Mouse (Mus musculus) stomach, postnatal 0 days (tissue): ENCODE measurements around the gene Tbc1d21. TPM values are rescaled to one million over a fixed set of nuclear protein-coding genes. Genes with fewer than 3 reads are reported as not detected.

ENCODE experiments used
- ATAC-seq: fragments of 200-750 bp; cut with Nextera tagmentation; 2 replicates; pipeline ENCODE4 v1.8.0; 2017; ENCODE audit not compliant: low FRiP score, low TSS enrichment
- DNase-seq: peaks from one replicate; pipeline ENCODE4 v3.0.0-alpha.2; 2016; ENCODE audit warnings: low spot score
- H3K27ac ChIP-seq: fragments of 300-500 bp; sonication (generic); replicated peaks from 2 replicates; pipeline ENCODE4 v1.5.1; 2014; ENCODE audit warnings: mild to moderate bottlenecking, control low read depth
- H3K27me3 ChIP-seq: fragments of 300-500 bp; sonication (generic); 2 replicates; pipeline ENCODE4 v1.6.1; 2014; ENCODE audit warnings: low read length; ENCODE audit not compliant: control insufficient read depth, insufficient read depth
- H3K36me3 ChIP-seq: fragments of 300-500 bp; sonication (generic); 2 replicates; pipeline ENCODE4 v1.6.1; 2014; ENCODE audit warnings: low read length, mixed read lengths; ENCODE audit not compliant: control insufficient read depth, insufficient read depth
- H3K4me1 ChIP-seq: fragments of 300-500 bp; sonication (generic); replicated peaks from 2 replicates; pipeline ENCODE4 v1.6.1; 2014; ENCODE audit warnings: antibody characterized with exemption; ENCODE audit not compliant: control insufficient read depth, insufficient read depth
- H3K4me2 ChIP-seq: fragments of 300-500 bp; sonication (generic); replicated peaks from 2 replicates; pipeline ENCODE4 v1.6.1; 2014; ENCODE audit warnings: low read depth, mild to moderate bottlenecking, control low read depth, moderate library complexity
- H3K4me3 ChIP-seq: fragments of 300-500 bp; sonication (generic); 2 replicates; pipeline ENCODE4 v1.5.1; 2014; ENCODE audit warnings: low read depth, low read length, control low read depth
- H3K9ac ChIP-seq: fragments of 300-500 bp; sonication (generic); 2 replicates; pipeline ENCODE4 v1.6.1; 2014; ENCODE audit warnings: mild to moderate bottlenecking, low read length, control low read depth, mixed read lengths
- H3K9me3 ChIP-seq: fragments of 300-500 bp; sonication (generic); 2 replicates; pipeline ENCODE4 v1.6.1; 2016; ENCODE audit warnings: low read length; ENCODE audit not compliant: control insufficient read depth
- CTCF ChIP-seq: IDR thresholded peaks from 2 replicates; pipeline ENCODE4 v1.5.1; 2016; ENCODE audit warnings: antibody characterized with exemption, low read depth, mild to moderate bottlenecking, moderate library complexity
- EP300 ChIP-seq: optimal IDR thresholded peaks from 2 replicates; pipeline ENCODE3; 2016; ENCODE audit warnings: antibody characterized with exemption
- WGBS: fragments of 180-500 bp; shearing (Covaris S2); extraction: QIAGEN DNeasy Blood & Tissue Kit; methylation state at CpG from one replicate; pipeline ENCODE4 v1.1.7; 2014; 5-methylcytosine and 5-hydroxymethylcytosine counted together
- polyA plus RNA-seq: library from polyadenylated mRNA; unstranded; fragments of >200 nt; fragmentation: Nextera tagmentation; extraction: Ambion mirVana; gene quantifications from 2 replicates; pipeline ENCODE4 v1.2.1, GENCODE M21; 2015

Gene Tbc1d21
- polyA plus RNA-seq, 1 experiment from 2014 or later: not detected

GRCm38 (mm10) chr9:58312196-58312943 is 57.9 kb downstream of the Tbc1d21 start:
- 1% methylated on average over 70 of the region's 72 CpGs for WGBS
- DNase-seq: peak; percentile 59
- no peak for TF ChIP-seq CTCF
- no peak for TF ChIP-seq EP300
- H3K4me3 ChIP-seq: peak overlapping the region; percentile 51
- H3K4me2 ChIP-seq: peak overlapping the region; percentile 64
- H3K27me3 ChIP-seq: peaks cover 3% of the 10 kb centered on the region; the same call in 1 of the 2 replicates
- no peaks in the 10 kb centered on the region for H3K9me3 ChIP-seq
- H3K9ac ChIP-seq: peak overlapping the region; percentile 70
- H3K27ac ChIP-seq: peak overlapping the region; percentile 88
- H3K4me1 ChIP-seq: no peaks in the 10 kb centered on the region; the same call in none of the 2 replicates
- no peaks in the 10 kb centered on the region for H3K36me3 ChIP-seq
- ATAC-seq: peak; percentile 27

- peaks cover 3% of the 10 kb centered on the region for H3K4me1 ChIP-seq
- 62% methylated on average over 29 of the region's 33 CpGs for WGBS
- no peaks in the 10 kb centered on the region for H3K9me3 ChIP-seq
- H3K9ac ChIP-seq: peak overlapping the region; percentile 70
- DNase-seq (peak; percentile 30), ATAC-seq (no peak)
- peak overlapping the region; percentile 51 for H3K4me3 ChIP-seq
- peak overlapping the region; percentile 64 for H3K4me2 ChIP-seq
- H3K27ac ChIP-seq: peak overlapping the region; percentile 53; the same call in 1 of the 2 replicates
- no peaks in the 10 kb centered on the region for H3K36me3 ChIP-seq
- peaks cover 3% of the 10 kb centered on the region; the same call in 1 of the 2 replicates for H3K27me3 ChIP-seq
- no peak for TF ChIP-seq EP300
- TF ChIP-seq CTCF: peak; percentile 51
Observed at GRCm38 (mm10) chr9:58311191-58311910, 58.9 kb downstream of the Tbc1d21 start.

GRCm38 (mm10) chr9:58310043-58310660 is 60.1 kb downstream of the Tbc1d21 start:
- ATAC-seq (no peak), DNase-seq (no peak)
- H3K4me3 ChIP-seq: peak overlapping the region; percentile 10; the same call in 1 of the 2 replicates
- peak overlapping the region; percentile 24 for H3K4me2 ChIP-seq
- peaks cover 5% of the 10 kb centered on the region for H3K4me1 ChIP-seq
- H3K27me3 ChIP-seq: peaks cover 3% of the 10 kb centered on the region; the same call in 1 of the 2 replicates
- WGBS: 58% methylated on average over 14 of the region's 14 CpGs
- H3K9ac ChIP-seq: no peak overlapping the region
- peak overlapping the region; percentile 45; the same call in 1 of the 2 replicates for H3K27ac ChIP-seq
- H3K36me3 ChIP-seq: no peaks in the 10 kb centered on the region
- TF ChIP-seq CTCF (no peak), EP300 (no peak)
- no peaks in the 10 kb centered on the region for H3K9me3 ChIP-seq

Other genes starting within 250 kb of the Tbc1d21 start
- 46.5 and 58.7 TPM in 2 replicates for gene Islr, start 166.1 kb downstream of the Tbc1d21 start, polyA plus RNA-seq
- gene Islr2, start 166.1 kb downstream of the Tbc1d21 start, polyA plus RNA-seq: 0.45 and 0.69 TPM in 2 replicates
- 5.2 and 6.7 TPM in 2 replicates for gene Pml, start 120.7 kb downstream of the Tbc1d21 start, polyA plus RNA-seq
- gene Stoml1, start 117.3 kb downstream of the Tbc1d21 start, polyA plus RNA-seq: 19.9 and 20.4 TPM in 2 replicates
- 49.3 and 63.7 TPM in 2 replicates for gene Loxl1, start 57.3 kb downstream of the Tbc1d21 start, polyA plus RNA-seq
- 0.58 and 0.94 TPM in 2 replicates for gene Insyn1, start 118.1 kb upstream of the Tbc1d21 start, polyA plus RNA-seq
- 11.3 and 11.4 TPM in 2 replicates for gene Cd276, start 185.0 kb upstream of the Tbc1d21 start, polyA plus RNA-seq
- 130 and 136 TPM in 2 replicates for gene Nptn, start 211.8 kb upstream of the Tbc1d21 start, polyA plus RNA-seq